Mouse (Mus musculus) ES-E14 (cell line): Measurements from ENCODE around the gene Slc44a1.

Experiments used
- CHD2 ChIP-seq: IDR thresholded peaks from 2 replicates; pipeline ENCODE4 v1.6.1; 2014; ENCODE audit warnings: mild to moderate bottlenecking, low read depth, low read length, inconsistent platforms
- HCFC1 ChIP-seq: IDR thresholded peaks from 2 replicates; pipeline ENCODE4 v1.6.1; 2012; ENCODE audit warnings: low read length, inconsistent platforms, borderline replicate concordance; ENCODE audit not compliant: insufficient read depth
- MAFK ChIP-seq: IDR thresholded peaks from 2 replicates; pipeline ENCODE4 v1.6.1; 2014; ENCODE audit warnings: mild to moderate bottlenecking, low read depth, low read length, inconsistent platforms; ENCODE audit not compliant: insufficient read depth
- ZC3H11A ChIP-seq: IDR thresholded peaks from 2 replicates; pipeline ENCODE4 v1.6.1; 2012; ENCODE audit warnings: low read depth, mild to moderate bottlenecking, inconsistent platforms, low read length, borderline replicate concordance

- no peak for TF ChIP-seq CHD2
- no peak for TF ChIP-seq MAFK
- no peak for TF ChIP-seq HCFC1
- TF ChIP-seq ZC3H11A, result no peak
Observed at GRCm38 (mm10) chr4:53404431-53404925, 35.7 kb upstream of the Slc44a1 start.
